Mouse (Mus musculus) hindbrain, embryonic 14.5 days (tissue): ENCODE results near the gene Gcg. TPM values are rescaled to one million over a fixed set of nuclear protein-coding genes. Genes with fewer than 3 reads are reported as not detected.

Experiments used
- ATAC-seq: fragments of 200-750 bp; cut with Nextera tagmentation; 2 replicates; pipeline ENCODE4 v1.8.0; 2017; ENCODE audit warnings: moderate number of reproducible peaks, mild to moderate bottlenecking, moderate TSS enrichment, moderate library complexity; ENCODE audit not compliant: low FRiP score
- DNase-seq: peaks from one replicate; pipeline ENCODE4 v3.0.0-alpha.2; 2015; ENCODE audit warnings: low spot score
- H3K27ac ChIP-seq: fragments of 300-500 bp; sonication (generic); 2 replicates; pipeline ENCODE4 v1.5.1; 2014; ENCODE audit warnings: mild to moderate bottlenecking, moderate library complexity
- H3K27me3 ChIP-seq: fragments of 300-500 bp; sonication (generic); 2 replicates; pipeline ENCODE4 v1.6.1; 2014; ENCODE audit warnings: mild to moderate bottlenecking, low read length, mixed read lengths; ENCODE audit not compliant: control insufficient read depth, insufficient read depth
- H3K36me3 ChIP-seq: fragments of 300-500 bp; sonication (generic); replicated peaks from 2 replicates; pipeline ENCODE4 v1.6.1; 2014; ENCODE audit not compliant: control insufficient read depth, insufficient read depth
- H3K4me1 ChIP-seq: fragments of 300-500 bp; sonication (generic); replicated peaks from 2 replicates; pipeline ENCODE4 v1.6.1; 2014; ENCODE audit warnings: antibody characterized with exemption, low read length, mixed read lengths; ENCODE audit not compliant: control insufficient read depth, insufficient read depth
- H3K4me2 ChIP-seq: fragments of 300-500 bp; sonication (generic); replicated peaks from 2 replicates; pipeline ENCODE4 v1.6.1; 2014; ENCODE audit warnings: mild to moderate bottlenecking, moderate library complexity
- H3K4me3 ChIP-seq: fragments of 300-500 bp; sonication (generic); replicated peaks from 2 replicates; pipeline ENCODE4 v1.5.1; 2014; ENCODE audit warnings: mild to moderate bottlenecking, low read length
- H3K9ac ChIP-seq: fragments of 300-500 bp; sonication (generic); 2 replicates; pipeline ENCODE4 v1.6.1; 2014
- H3K9me3 ChIP-seq: fragments of 300-500 bp; sonication (generic); 2 replicates; pipeline ENCODE4 v1.6.1; 2016; ENCODE audit warnings: low read length; ENCODE audit not compliant: control insufficient read depth
- WGBS: fragments of 180-500 bp; shearing (Covaris S2); extraction: QIAGEN DNeasy Blood & Tissue Kit; methylation state at CpG from one replicate; pipeline ENCODE4 v1.1.7; 2014; 5-methylcytosine and 5-hydroxymethylcytosine counted together
- polyA plus RNA-seq: library from polyadenylated mRNA; unstranded; fragments of >200 nt; fragmentation: Nextera tagmentation; extraction: Ambion mirVana; gene quantifications from 2 replicates; pipeline ENCODE4 v1.2.1, GENCODE M21; 2014

Gcg gene
- polyA plus RNA-seq, 1 experiment from 2014 or later, result not detected

GRCm38 (mm10) chr2:62502516-62502915, 19.1 kb upstream of the Gcg start:
- Histone ChIP-seq H3K27me3 (no peaks in the 10 kb centered on the region), H3K4me2 (no peak overlapping the region), H3K4me3 (no peak overlapping the region), H3K27ac (no peak overlapping the region), H3K36me3 (no peaks in the 10 kb centered on the region), H3K4me1 (no peaks in the 10 kb centered on the region; the same call in 1 of the 2 replicates), H3K9ac (no peak overlapping the region), H3K9me3 (no peaks in the 10 kb centered on the region)
- ATAC-seq (no peak), DNase-seq (no peak)
- 75% methylated on average over 4 of the region's 4 CpGs for WGBS

GRCm38 (mm10) chr2:62498821-62499220, 15.4 kb upstream of the Gcg start:
- Histone ChIP-seq H3K27me3 (no peaks in the 10 kb centered on the region), H3K4me2 (no peak overlapping the region), H3K9me3 (no peaks in the 10 kb centered on the region), H3K4me3 (no peak overlapping the region), H3K4me1 (no peaks in the 10 kb centered on the region; the same call in 1 of the 2 replicates), H3K27ac (no peak overlapping the region), H3K9ac (no peak overlapping the region), H3K36me3 (no peaks in the 10 kb centered on the region)
- 92% methylated on average over 5 of the region's 5 CpGs for WGBS
- DNase-seq, result no peak
- ATAC-seq, result no peak

GRCm38 (mm10) chr2:62498086-62498485, 14.6 kb upstream of the Gcg start:
- Histone ChIP-seq H3K4me1 (no peaks in the 10 kb centered on the region; the same call in 1 of the 2 replicates), H3K27me3 (no peaks in the 10 kb centered on the region), H3K9me3 (no peaks in the 10 kb centered on the region), H3K9ac (no peak overlapping the region), H3K4me2 (no peak overlapping the region), H3K4me3 (no peak overlapping the region), H3K27ac (no peak overlapping the region), H3K36me3 (no peaks in the 10 kb centered on the region)
- DNase-seq (no peak), ATAC-seq (no peak)
- WGBS, result 81% methylated on average over 4 of the region's 4 CpGs

GRCm38 (mm10) chr2:62497333-62498002, 14.0 kb upstream of the Gcg start:
- Histone ChIP-seq H3K36me3 (no peaks in the 10 kb centered on the region), H3K4me3 (no peak overlapping the region), H3K27me3 (no peaks in the 10 kb centered on the region), H3K4me2 (no peak overlapping the region), H3K9ac (no peak overlapping the region), H3K27ac (no peak overlapping the region), H3K4me1 (no peaks in the 10 kb centered on the region; the same call in 1 of the 2 replicates), H3K9me3 (no peaks in the 10 kb centered on the region)
- ATAC-seq (no peak), DNase-seq (no peak)
- WGBS, result 71% methylated on average over 5 of the region's 5 CpGs

- Histone ChIP-seq H3K9me3 (no peaks in the 10 kb centered on the region), H3K27ac (no peak overlapping the region), H3K4me3 (no peak overlapping the region), H3K36me3 (no peaks in the 10 kb centered on the region), H3K4me1 (no peaks in the 10 kb centered on the region; the same call in 1 of the 2 replicates), H3K27me3 (no peaks in the 10 kb centered on the region), H3K9ac (no peak overlapping the region), H3K4me2 (no peak overlapping the region)
- DNase-seq (no peak), ATAC-seq (no peak)
- 85% methylated on average over 4 of the region's 4 CpGs for WGBS
These were observed 12.0 kb upstream of the Gcg start for GRCm38 (mm10) chr2:62495407-62495806.

GRCm38 (mm10) chr2:62489832-62490231, 6.4 kb upstream of the Gcg start:
- H3K27ac ChIP-seq, result no peak overlapping the region
- no peak overlapping the region for H3K4me3 ChIP-seq
- ATAC-seq (no peak), DNase-seq (no peak)
- WGBS, result 87% methylated on average over 6 of the region's 6 CpGs
- H3K27me3 ChIP-seq, result no peaks in the 10 kb centered on the region
- no peak overlapping the region for H3K9ac ChIP-seq
- H3K4me1 ChIP-seq, result no peaks in the 10 kb centered on the region
- no peaks in the 10 kb centered on the region for H3K36me3 ChIP-seq
- no peak overlapping the region for H3K4me2 ChIP-seq
- H3K9me3 ChIP-seq, result no peaks in the 10 kb centered on the region

GRCm38 (mm10) chr2:62484906-62485305, 1.5 kb upstream of the Gcg start:
- no peak for ATAC-seq
- Histone ChIP-seq H3K27ac (no peak overlapping the region), H3K36me3 (no peaks in the 10 kb centered on the region), H3K4me1 (0 out of 2 replicates have a peak, but pooled peaks cover 4% of the 10 kb centered on the region), H3K4me3 (no peak overlapping the region), H3K9ac (no peak overlapping the region), H3K9me3 (no peaks in the 10 kb centered on the region), H3K4me2 (no peak overlapping the region), H3K27me3 (no peaks in the 10 kb centered on the region)
- 86% methylated on average over 3 of the region's 3 CpGs for WGBS
- no peak for DNase-seq

- no peak overlapping the region for H3K4me3 ChIP-seq
- ATAC-seq, result peak; percentile 57
- no peaks in the 10 kb centered on the region for H3K36me3 ChIP-seq
- no peak overlapping the region for H3K9ac ChIP-seq
- 59% methylated on average over 9 of the region's 9 CpGs for WGBS
- H3K4me2 ChIP-seq, result no peak overlapping the region
- no peaks in the 10 kb centered on the region for H3K9me3 ChIP-seq
- H3K4me1 ChIP-seq, result 0 out of 2 replicates have a peak, but pooled peaks cover 4% of the 10 kb centered on the region
- no peaks in the 10 kb centered on the region for H3K27me3 ChIP-seq
- peak overlapping the region; percentile 38; the same call in 1 of the 2 replicates for H3K27ac ChIP-seq
- no peak for DNase-seq
These were observed 2.9 kb downstream of the Gcg start for GRCm38 (mm10) chr2:62480285-62481198.

- Histone ChIP-seq H3K9ac (no peak overlapping the region), H3K9me3 (no peaks in the 10 kb centered on the region), H3K4me1 (no peaks in the 10 kb centered on the region), H3K4me3 (no peak overlapping the region), H3K36me3 (no peaks in the 10 kb centered on the region), H3K27ac (no peak overlapping the region), H3K4me2 (no peak overlapping the region), H3K27me3 (no peaks in the 10 kb centered on the region)
- DNase-seq (no peak), ATAC-seq (no peak)
- 79% methylated on average over 9 of the region's 9 CpGs for WGBS
These were observed 13.9 kb downstream of the Gcg start for GRCm38 (mm10) chr2:62469551-62469950.
